Mouse (Mus musculus): ENCODE results near the gene S100a11. TPM values are rescaled to one million over a fixed set of nuclear protein-coding genes. Genes with fewer than 3 reads are reported as not detected.

Gene S100a11
- 134 and 151 TPM in 2 replicates for polyA plus RNA-seq (2012; rRNA removed)

DNA sequence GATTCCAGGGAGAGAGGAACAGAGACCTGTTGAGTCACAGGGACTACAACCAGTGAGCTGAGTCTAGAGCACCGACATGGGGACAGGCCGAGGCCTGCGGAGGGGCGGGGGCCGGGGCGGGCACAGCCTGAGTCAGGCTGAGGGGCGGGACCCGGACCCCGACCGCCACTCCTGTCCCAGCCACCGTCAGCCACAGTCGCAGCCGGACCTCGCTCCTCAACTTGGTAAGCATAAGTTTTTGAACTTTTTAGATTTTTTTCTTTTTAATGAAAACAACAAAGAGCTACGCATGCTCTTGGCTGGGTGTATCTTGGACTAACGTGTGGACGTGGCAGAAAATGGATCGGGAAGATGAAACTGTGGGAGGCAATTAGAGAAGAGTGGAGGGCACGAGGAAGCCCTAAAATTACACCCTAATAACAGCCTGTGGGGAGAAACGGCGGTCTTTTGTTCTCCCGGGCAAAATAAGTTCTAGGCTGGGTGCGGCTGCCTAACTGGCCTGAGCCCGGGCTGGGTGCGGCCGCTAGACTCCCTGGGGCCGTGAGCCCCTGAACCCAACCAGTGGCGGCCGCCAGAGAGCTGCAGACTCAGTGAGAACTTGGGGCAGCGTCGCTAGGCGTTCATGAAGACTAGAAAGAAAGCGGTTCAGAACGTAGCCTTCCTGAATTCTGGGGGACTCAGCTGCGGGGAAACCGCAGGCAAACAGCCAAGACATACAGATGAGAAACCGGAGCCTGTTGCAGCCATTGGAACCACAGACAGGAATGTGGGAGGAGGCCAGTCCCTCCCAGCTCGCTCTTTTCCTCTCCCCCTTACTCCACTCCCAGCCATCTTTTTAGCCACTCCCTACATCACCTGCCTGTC, at the start of gene S100a11:
Gene S100a11 (plus strand): TSS at position 159 of the 864 bp plus-strand sequence.
- Histone ChIP-seq H3K4me1 (replicated peaks; ENCODE audit: control insufficient read depth, insufficient read depth, low read length) (peaks cover 3% of the 10 kb centered on the region; the same call in 1 of the 2 replicates), H3K36me3 (ENCODE audit: control insufficient read depth, insufficient read depth, low read length) (no peaks in the 10 kb centered on the region), H3K4me3 (ENCODE audit: control insufficient read depth, insufficient read depth, low read length) (peak within 1 kb of the TSS; percentile 59), H3K27me3 (ENCODE audit: control insufficient read depth, insufficient read depth, low read length) (no peaks in the 10 kb centered on the region), H3K27ac (ENCODE audit: control insufficient read depth, insufficient read depth, low read length) (peak within 1 kb of the TSS; percentile 6; the same call in 1 of the 2 replicates)
- DNase-seq, result peak; percentile 47
- TF ChIP-seq POLR2A (IDR thresholded peaks at IDR 0.05; ENCODE audit: control insufficient read depth, extremely low read depth, insufficient read depth, low read length, poor library complexity) (peak; percentile 47; the same call in 1 of the 2 replicates), CTCF (IDR thresholded peaks at IDR 0.05; ENCODE audit: borderline replicate concordance, control insufficient read depth, extremely low read depth, insufficient read depth, low read length, poor library complexity) (no peak)
- WGBS, result 2% methylated on average over 38 of the region's 38 CpGs

GRCm38 (mm10) chr3:93480053-93480452, 40.2 kb upstream of the S100a11 start:
- no peaks in the 10 kb centered on the region for H3K27me3 ChIP-seq (ENCODE audit: control insufficient read depth, insufficient read depth, low read length)
- no peaks in the 10 kb centered on the region for H3K4me1 ChIP-seq (replicated peaks; ENCODE audit: control insufficient read depth, insufficient read depth, low read length)
- H3K36me3 ChIP-seq (ENCODE audit: control insufficient read depth, insufficient read depth, low read length), result no peaks in the 10 kb centered on the region
- H3K4me3 ChIP-seq (ENCODE audit: control insufficient read depth, insufficient read depth, low read length), result no peak overlapping the region
- TF ChIP-seq CTCF (IDR thresholded peaks at IDR 0.05; ENCODE audit: borderline replicate concordance, control insufficient read depth, extremely low read depth, insufficient read depth, low read length, poor library complexity) (no peak), POLR2A (IDR thresholded peaks at IDR 0.05; ENCODE audit: control insufficient read depth, extremely low read depth, insufficient read depth, low read length, poor library complexity) (no peak)
- 100% methylated on average over 1 of the region's 1 CpGs for WGBS
- no peak for DNase-seq
- H3K27ac ChIP-seq (ENCODE audit: control insufficient read depth, insufficient read depth, low read length), result no peak overlapping the region

DNA sequence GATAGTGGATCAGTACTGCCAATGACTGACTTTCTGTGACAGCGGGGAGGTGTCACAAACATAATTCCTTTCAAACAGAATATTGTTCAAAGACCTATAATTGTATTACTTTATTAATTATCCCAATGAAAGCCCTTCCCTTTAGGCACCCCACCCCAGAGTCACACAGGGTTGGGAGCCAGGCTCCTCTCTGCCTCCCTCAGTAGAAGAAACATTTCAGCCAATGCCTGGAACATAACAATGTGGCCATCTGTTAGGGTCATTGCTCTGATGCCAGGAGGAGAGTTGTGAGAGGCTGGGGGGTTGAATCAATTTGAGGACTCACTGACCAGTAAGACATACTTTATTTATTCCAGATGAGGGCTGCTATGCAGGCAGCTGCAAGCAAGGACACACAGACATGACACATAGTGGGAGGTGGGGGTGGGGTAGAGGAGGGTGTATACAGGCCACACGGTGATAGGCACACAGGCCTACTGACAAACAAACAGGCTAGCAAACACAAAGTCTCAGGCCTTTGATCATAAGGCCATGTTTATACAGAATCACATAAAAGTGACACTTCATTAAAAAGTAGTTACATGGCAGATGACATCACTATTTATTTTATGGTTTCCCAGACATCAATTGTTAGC, 38.2 kb upstream of the S100a11 start:
- no peak for DNase-seq
- H3K27me3 ChIP-seq (ENCODE audit: control insufficient read depth, insufficient read depth, low read length), result no peaks in the 10 kb centered on the region
- no peak overlapping the region for H3K27ac ChIP-seq (ENCODE audit: control insufficient read depth, insufficient read depth, low read length)
- WGBS, result 82% methylated on average over 2 of the region's 2 CpGs
- H3K4me3 ChIP-seq (ENCODE audit: control insufficient read depth, insufficient read depth, low read length), result no peak overlapping the region
- H3K36me3 ChIP-seq (ENCODE audit: control insufficient read depth, insufficient read depth, low read length), result no peaks in the 10 kb centered on the region
- TF ChIP-seq POLR2A (IDR thresholded peaks at IDR 0.05; ENCODE audit: control insufficient read depth, extremely low read depth, insufficient read depth, low read length, poor library complexity), result no peak
- TF ChIP-seq CTCF (IDR thresholded peaks at IDR 0.05; ENCODE audit: borderline replicate concordance, control insufficient read depth, extremely low read depth, insufficient read depth, low read length, poor library complexity), result no peak
- no peaks in the 10 kb centered on the region for H3K4me1 ChIP-seq (replicated peaks; ENCODE audit: control insufficient read depth, insufficient read depth, low read length)

- Histone ChIP-seq H3K4me1 (replicated peaks; ENCODE audit: control insufficient read depth, insufficient read depth, low read length) (no peaks in the 10 kb centered on the region), H3K27me3 (ENCODE audit: control insufficient read depth, insufficient read depth, low read length) (no peaks in the 10 kb centered on the region), H3K4me3 (ENCODE audit: control insufficient read depth, insufficient read depth, low read length) (no peak overlapping the region), H3K36me3 (ENCODE audit: control insufficient read depth, insufficient read depth, low read length) (no peaks in the 10 kb centered on the region), H3K27ac (ENCODE audit: control insufficient read depth, insufficient read depth, low read length) (no peak overlapping the region)
- no peak for DNase-seq
- TF ChIP-seq POLR2A (IDR thresholded peaks at IDR 0.05; ENCODE audit: control insufficient read depth, extremely low read depth, insufficient read depth, low read length, poor library complexity), result no peak
- TF ChIP-seq CTCF (IDR thresholded peaks at IDR 0.05; ENCODE audit: borderline replicate concordance, control insufficient read depth, extremely low read depth, insufficient read depth, low read length, poor library complexity), result no peak
- 89% methylated on average over 3 of the region's 3 CpGs for WGBS
Observed at GRCm38 (mm10) chr3:93485611-93486010, 34.7 kb upstream of the S100a11 start.

DNA sequence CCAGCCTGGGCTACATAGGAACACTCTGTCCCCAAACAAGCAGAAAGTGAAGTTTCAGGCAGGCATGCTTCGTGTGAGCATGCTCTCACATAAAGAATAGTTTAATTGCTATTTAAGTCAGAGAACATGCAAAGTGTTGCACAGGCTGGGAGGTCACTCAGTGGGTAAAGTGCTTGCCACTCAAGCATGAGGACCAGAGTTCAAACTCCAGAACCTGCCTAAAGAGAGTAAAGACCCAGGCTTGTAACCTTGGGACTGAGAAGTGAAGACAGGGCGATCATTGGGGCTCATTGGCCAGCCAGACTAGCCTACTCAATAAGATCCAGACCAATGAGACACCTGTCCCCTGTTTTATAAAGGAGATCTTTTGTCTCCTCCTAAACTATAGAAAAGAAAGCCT, 31.7 kb upstream of the S100a11 start:
- Histone ChIP-seq H3K36me3 (ENCODE audit: control insufficient read depth, insufficient read depth, low read length) (no peaks in the 10 kb centered on the region), H3K4me1 (replicated peaks; ENCODE audit: control insufficient read depth, insufficient read depth, low read length) (no peaks in the 10 kb centered on the region), H3K4me3 (ENCODE audit: control insufficient read depth, insufficient read depth, low read length) (no peak overlapping the region), H3K27ac (ENCODE audit: control insufficient read depth, insufficient read depth, low read length) (no peak overlapping the region), H3K27me3 (ENCODE audit: control insufficient read depth, insufficient read depth, low read length) (no peaks in the 10 kb centered on the region)
- TF ChIP-seq POLR2A (IDR thresholded peaks at IDR 0.05; ENCODE audit: control insufficient read depth, extremely low read depth, insufficient read depth, low read length, poor library complexity) (no peak), CTCF (IDR thresholded peaks at IDR 0.05; ENCODE audit: borderline replicate concordance, control insufficient read depth, extremely low read depth, insufficient read depth, low read length, poor library complexity) (no peak)
- 91% methylated on average over 2 of the region's 2 CpGs for WGBS
- no peak for DNase-seq

- Histone ChIP-seq H3K4me1 (replicated peaks; ENCODE audit: control insufficient read depth, insufficient read depth, low read length) (no peaks in the 10 kb centered on the region), H3K27ac (ENCODE audit: control insufficient read depth, insufficient read depth, low read length) (no peak overlapping the region), H3K4me3 (ENCODE audit: control insufficient read depth, insufficient read depth, low read length) (no peak overlapping the region), H3K36me3 (ENCODE audit: control insufficient read depth, insufficient read depth, low read length) (no peaks in the 10 kb centered on the region), H3K27me3 (ENCODE audit: control insufficient read depth, insufficient read depth, low read length) (no peaks in the 10 kb centered on the region)
- TF ChIP-seq POLR2A (IDR thresholded peaks at IDR 0.05; ENCODE audit: control insufficient read depth, extremely low read depth, insufficient read depth, low read length, poor library complexity) (no peak), CTCF (IDR thresholded peaks at IDR 0.05; ENCODE audit: borderline replicate concordance, control insufficient read depth, extremely low read depth, insufficient read depth, low read length, poor library complexity) (no peak)
- DNase-seq, result no peak
- WGBS, result 89% methylated on average over 3 of the region's 3 CpGs
Observed at GRCm38 (mm10) chr3:93492176-93492575, 28.1 kb upstream of the S100a11 start.

Data from thymus, adult 2 months (tissue).